Mouse (Mus musculus) R1 (cell line): ENCODE measurements around the gene Zfhx2.

Experiments used
- DNase-seq: peaks from one replicate; pipeline ENCODE4 v3.0.0-alpha.2; 2018; ENCODE audit warnings: low read depth, low spot score

Zfhx2 gene

GRCm38 (mm10) chr14:55105836-55106809 lies 14.0 kb upstream of the Zfhx2 start, which contains the start of gene Ap1g2:
Gene Ap1g2, minus strand, starts transcription at chr14:55106593.
- peak; percentile 93 for DNase-seq

GRCm38 (mm10) chr14:55105386-55105785 lies 13.3 kb upstream of the Zfhx2 start:
- no peak for DNase-seq

- DNase-seq = no peak
These were observed 12.2 kb upstream of the Zfhx2 start for GRCm38 (mm10) chr14:55104365-55104764.

- DNase-seq = no peak
These were observed 10.2 kb upstream of the Zfhx2 start for GRCm38 (mm10) chr14:55102253-55102785.

DNA sequence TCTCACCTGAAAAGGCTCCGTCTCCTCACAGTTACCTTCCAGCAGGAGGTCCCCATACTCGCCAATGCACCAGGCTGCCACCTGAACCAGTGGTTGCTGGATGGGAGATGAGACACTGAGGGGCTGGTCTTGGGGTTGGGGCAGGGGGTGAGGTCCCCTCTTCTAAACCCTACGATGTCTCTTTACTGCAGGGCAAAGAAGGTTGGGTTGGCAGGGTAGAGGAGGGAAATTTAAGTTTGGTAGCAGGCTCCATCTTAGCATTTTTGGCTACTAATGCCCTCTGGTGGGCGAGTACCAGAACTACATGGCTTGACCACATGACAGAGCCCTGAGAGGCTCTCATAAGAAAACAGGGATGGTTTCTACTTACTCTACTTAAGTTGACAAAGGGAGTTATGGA lies 9.5 kb upstream of the Zfhx2 start:
- peak; percentile 75 for DNase-seq

- peak; percentile 86 for DNase-seq
These were observed 5.9 kb upstream of the Zfhx2 start for GRCm38 (mm10) chr14:55098067-55098466.

DNA sequence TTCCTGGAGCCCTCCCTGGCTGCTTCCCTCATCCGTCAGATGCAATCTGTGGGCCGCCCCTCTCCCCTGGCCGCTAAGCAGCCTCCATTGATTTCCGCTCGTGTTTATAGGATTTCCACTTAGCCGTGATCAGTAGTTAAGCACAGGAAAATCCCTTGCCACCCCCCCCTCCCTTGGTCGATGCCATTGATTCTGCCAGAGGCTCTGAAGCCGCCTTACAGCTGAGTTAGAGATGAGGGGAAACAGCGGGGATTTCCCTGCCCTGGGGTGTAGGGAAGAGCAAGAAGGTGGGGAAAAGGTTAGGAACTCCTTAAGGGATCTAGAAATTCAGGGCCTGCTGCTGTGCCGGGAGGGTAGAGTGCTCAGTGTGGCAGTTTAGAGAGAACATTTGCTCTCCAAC lies 5.5 kb upstream of the Zfhx2 start:
- DNase-seq = no peak

DNA sequence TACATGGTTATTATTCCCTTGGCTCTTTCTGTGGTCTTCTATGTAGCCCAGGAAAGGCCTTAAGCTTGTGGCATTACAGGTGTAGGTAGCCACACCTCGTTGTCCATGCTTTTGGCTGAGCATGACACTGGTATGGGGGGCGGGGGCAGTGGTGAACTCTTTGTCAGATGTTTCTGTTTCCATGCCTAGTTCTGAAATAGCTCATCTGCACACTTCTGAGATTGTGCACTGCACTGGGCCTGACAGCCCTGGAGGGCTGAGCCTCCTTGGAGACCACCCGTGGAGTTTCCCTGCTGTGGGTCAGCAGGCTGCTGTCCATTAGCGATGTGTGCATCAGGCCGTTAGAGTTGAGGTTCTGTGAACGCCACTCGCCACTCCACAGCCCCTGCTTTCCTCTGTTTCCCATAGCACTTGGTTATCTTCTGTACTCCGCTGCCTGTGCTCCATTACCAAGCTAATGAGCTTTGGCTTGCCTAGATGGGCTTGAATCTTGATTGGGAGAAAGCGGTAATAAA lies 4.5 kb upstream of the Zfhx2 start:
- DNase-seq = no peak

- DNase-seq = no peak
These were observed 3.5 kb upstream of the Zfhx2 start for GRCm38 (mm10) chr14:55095671-55096070.

DNA sequence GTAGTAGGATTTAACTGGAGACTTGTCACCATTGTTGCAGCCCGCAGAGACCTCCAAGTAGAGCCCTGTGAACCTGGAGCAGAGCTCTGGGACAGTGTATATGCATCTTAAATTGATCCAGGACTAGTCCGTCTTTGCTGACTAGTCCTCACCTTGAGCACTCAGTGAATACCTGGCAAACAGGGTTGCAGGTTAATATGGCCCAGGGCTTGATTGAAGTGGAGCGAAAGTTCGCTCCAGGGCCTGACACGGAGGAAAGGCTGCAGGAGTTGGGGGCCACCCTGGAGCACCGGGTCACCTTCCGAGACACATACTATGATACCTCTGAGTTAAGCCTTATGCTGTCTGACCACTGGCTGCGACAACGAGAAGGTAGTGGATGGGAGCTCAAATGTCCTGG lies 3.1 kb upstream of the Zfhx2 start:
- no peak for DNase-seq

- peak; percentile 85 for DNase-seq
These were observed 2.6 kb upstream of the Zfhx2 start, which contains the start of gene Thtpa for GRCm38 (mm10) chr14:55094704-55095231. Gene Thtpa, plus strand, starts transcription at chr14:55094784.

DNA sequence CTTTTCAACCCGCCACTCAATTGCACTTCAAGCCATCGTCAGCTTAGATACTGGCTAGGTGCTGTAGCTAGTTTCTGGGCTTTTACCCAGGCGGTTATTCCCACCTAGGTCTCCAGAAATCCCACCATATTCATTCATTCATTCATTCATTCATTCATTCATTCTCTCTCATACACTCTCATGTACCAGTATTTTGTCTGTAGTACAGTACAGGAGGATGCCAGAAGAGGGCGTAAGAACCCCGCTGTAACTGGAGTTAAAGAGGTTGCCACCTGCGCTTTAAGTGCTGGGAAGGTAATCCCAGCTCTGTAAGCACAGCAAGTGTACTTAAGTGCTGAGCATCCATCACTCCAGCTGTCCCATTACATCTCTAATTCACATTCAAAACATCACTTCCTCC lies 1.8 kb upstream of the Zfhx2 start:
- peak; percentile 88 for DNase-seq

DNA sequence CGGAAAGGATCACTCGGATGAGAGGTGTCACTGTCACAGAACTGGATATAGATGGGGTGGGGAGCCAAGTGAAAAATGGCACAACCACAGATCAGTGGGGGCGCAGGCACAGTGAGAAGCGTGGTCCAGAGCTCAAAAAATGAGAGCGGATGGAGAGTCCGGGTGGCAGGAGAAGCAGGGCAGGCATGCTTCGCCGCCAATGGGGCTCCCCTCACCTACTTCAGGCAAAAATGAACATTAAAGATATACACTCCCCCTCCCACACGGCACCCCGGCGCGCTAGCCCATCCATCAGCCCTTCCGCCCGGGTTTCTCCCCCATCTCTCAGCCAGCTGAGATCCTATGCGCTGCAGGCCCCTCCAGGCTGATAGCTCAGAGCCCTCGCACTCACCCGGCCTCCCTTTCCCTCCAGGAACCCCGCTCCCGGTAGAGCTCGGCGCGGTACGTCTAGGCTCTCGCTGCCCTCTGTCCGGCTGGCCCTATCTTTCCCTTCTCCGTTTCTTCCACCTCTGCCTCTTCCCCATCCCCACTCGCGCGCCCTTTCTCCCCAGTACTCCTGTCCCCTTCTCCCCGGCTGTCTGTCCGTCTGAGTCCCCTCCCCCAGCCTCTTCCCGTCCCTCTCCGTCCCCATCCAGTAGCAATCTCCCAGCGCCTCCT lies 787 bp downstream of the Zfhx2 start:
- no peak for DNase-seq

DNA sequence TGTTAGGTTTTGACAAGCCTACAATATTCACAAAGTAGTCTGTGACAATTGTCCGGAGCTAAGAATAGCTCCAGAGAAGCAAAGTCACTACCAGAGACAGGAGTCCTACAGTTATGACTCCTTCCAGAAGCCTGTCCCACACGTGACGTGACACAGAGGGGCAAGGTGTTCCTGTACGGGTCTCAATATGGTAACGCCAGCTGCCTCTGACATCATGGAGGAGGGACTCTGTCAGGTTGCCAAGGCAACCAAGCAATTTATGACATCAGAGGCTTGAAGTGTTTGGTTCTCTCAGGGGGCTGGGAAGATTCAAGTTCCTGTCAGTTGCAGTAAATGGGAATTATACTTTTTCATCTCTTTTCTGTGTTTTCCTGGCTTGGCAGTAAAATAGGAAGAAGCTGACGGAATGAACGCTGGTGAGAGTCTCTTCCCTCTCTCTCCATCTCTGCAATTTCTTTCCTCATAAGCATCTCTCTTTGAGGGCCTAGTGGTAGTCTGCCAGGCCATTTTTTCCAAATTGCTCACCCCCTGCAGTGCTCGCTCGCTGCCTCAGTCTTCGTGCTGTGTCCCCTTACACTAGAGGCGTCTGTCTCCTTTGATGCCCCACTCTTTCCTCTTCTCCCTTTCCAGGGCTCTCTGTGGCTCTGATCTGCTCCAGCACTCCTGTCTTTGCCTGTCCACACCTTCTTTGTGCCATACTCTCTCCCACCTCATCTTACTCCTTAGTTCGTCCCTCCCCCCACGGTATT lies 2.8 kb downstream of the Zfhx2 start:
- peak; percentile 82 for DNase-seq

- peak; percentile 100 for DNase-seq
These were observed 6.1 kb downstream of the Zfhx2 start for GRCm38 (mm10) chr14:55086009-55086514.

GRCm38 (mm10) chr14:55085324-55086008 lies 6.7 kb downstream of the Zfhx2 start:
- no peak for DNase-seq

DNA sequence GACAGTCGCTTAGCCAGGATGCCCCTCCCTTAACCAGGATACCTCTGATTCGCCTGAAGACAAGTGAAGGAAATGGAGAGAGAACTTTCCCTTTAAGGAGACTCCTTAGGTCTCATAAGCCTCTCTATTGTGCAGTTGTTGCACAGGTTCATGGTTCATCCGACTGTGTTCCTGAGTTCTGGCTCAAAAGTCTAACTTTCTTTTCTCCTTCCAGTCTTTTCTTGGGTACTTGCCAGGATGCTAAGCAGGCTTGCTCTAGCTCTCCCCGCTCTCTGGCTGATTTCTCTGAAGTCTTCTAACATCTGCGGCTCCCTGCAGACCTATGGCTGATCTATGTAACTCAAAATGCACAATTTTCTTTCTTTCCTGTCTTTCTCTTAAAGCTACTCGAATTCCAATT lies 8.6 kb downstream of the Zfhx2 start:
- DNase-seq = no peak

- no peak for DNase-seq
These were observed 11.0 kb downstream of the Zfhx2 start for GRCm38 (mm10) chr14:55081105-55081504.

GRCm38 (mm10) chr14:55079214-55079970 lies 12.7 kb downstream of the Zfhx2 start:
- peak; percentile 91 for DNase-seq
